Mouse (Mus musculus) hindbrain, postnatal 0 days (tissue): ENCODE measurements at regions not wholly inside any gene's neighbourhood (a gene's known extent, or its start where the extent isn't known, plus 50 kb on each side); places are given as distances from the start of the nearest gene placed in this dataset.
A peak's percentile ranks its signal among the peaks of the same experiment; 100 is the strongest.

ENCODE experiments used
- ATAC-seq: fragments of 200-750 bp; cut with Nextera tagmentation; 2 replicates; pipeline ENCODE4 v1.8.0; 2017; ENCODE audit warnings: mild to moderate bottlenecking, moderate TSS enrichment, moderate library complexity
- DNase-seq: peaks from one replicate; pipeline ENCODE4 v3.0.0-alpha.2; 2015; ENCODE audit warnings: low spot score
- H3K27ac ChIP-seq: fragments of 300-500 bp; sonication (generic); 2 replicates; pipeline ENCODE4 v1.5.1; 2014; ENCODE audit warnings: mild to moderate bottlenecking
- H3K27me3 ChIP-seq: fragments of 300-500 bp; sonication (generic); 2 replicates; pipeline ENCODE4 v1.6.1; 2014; ENCODE audit warnings: low read length, mixed read lengths; ENCODE audit not compliant: insufficient read depth
- H3K36me3 ChIP-seq: fragments of 300-500 bp; sonication (generic); 2 replicates; pipeline ENCODE4 v1.6.1; 2014; ENCODE audit warnings: low read length, mixed read lengths; ENCODE audit not compliant: insufficient read depth
- H3K4me1 ChIP-seq: fragments of 300-500 bp; sonication (generic); 2 replicates; pipeline ENCODE4 v1.6.1; 2014; ENCODE audit warnings: antibody characterized with exemption, low read length, mixed read lengths; ENCODE audit not compliant: insufficient read depth
- H3K4me2 ChIP-seq: fragments of 300-500 bp; sonication (generic); 2 replicates; pipeline ENCODE4 v1.6.1; 2014; ENCODE audit warnings: low read depth, mild to moderate bottlenecking, low read length, moderate library complexity, mixed read lengths
- H3K4me3 ChIP-seq: fragments of 300-500 bp; sonication (generic); 2 replicates; pipeline ENCODE4 v1.5.1; 2014; ENCODE audit warnings: low read length
- H3K9ac ChIP-seq: fragments of 300-500 bp; sonication (generic); replicated peaks from 2 replicates; pipeline ENCODE4 v1.6.1; 2014; ENCODE audit warnings: mild to moderate bottlenecking, low read length, moderate library complexity, mixed read lengths
- H3K9me3 ChIP-seq: fragments of 300-500 bp; sonication (generic); 2 replicates; pipeline ENCODE4 v1.6.1; 2016; ENCODE audit warnings: low read length, mixed read lengths
- CTCF ChIP-seq: IDR thresholded peaks from 2 replicates; pipeline ENCODE4 v1.5.1; 2016; ENCODE audit warnings: antibody characterized with exemption, control low read depth, low read depth
- WGBS: fragments of 180-500 bp; shearing (Covaris S2); extraction: QIAGEN DNeasy Blood & Tissue Kit; methylation state at CpG from one replicate; pipeline ENCODE4 v1.1.7; 2014; 5-methylcytosine and 5-hydroxymethylcytosine counted together

DNA sequence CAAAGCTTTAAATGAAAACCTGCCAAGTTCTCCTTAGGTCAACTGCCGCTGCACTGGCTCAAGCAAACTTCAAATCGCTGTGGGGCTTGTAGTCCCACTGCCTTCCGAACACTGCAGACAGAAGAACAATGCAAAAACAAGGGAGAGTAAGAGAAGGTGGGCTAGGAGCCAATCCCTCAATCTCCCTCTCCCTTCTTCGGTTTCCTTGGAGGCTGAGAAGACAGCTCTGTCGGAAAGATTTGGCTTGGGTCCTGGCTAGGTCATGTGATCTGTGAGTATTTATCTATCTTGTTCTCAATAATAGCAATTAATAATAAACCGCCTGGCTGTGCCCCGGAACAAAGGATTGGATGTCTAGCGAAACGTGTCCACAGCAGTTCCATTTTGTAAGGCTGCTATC lies 147.6 kb downstream of the Gas1 start:
- 41% methylated on average over 9 of the region's 9 CpGs for WGBS
- no peaks in the 10 kb centered on the region for H3K27me3 ChIP-seq
- no peaks in the 10 kb centered on the region for H3K36me3 ChIP-seq
- no peak overlapping the region for H3K27ac ChIP-seq
- H3K4me2 ChIP-seq: peak overlapping the region; percentile 25; the same call in 1 of the 2 replicates
- H3K4me1 ChIP-seq: 0 out of 2 replicates have a peak, but pooled peaks cover 3% of the 10 kb centered on the region
- no peak for ATAC-seq
- peak; percentile 58 for DNase-seq
- H3K9ac ChIP-seq: no peak overlapping the region
- no peak for TF ChIP-seq CTCF
- no peaks in the 10 kb centered on the region for H3K9me3 ChIP-seq
- no peak overlapping the region for H3K4me3 ChIP-seq

- Histone ChIP-seq H3K9me3 (no peaks in the 10 kb centered on the region), H3K9ac (no peak overlapping the region), H3K4me2 (no peak overlapping the region), H3K4me3 (no peak overlapping the region), H3K27ac (no peak overlapping the region), H3K4me1 (0 out of 2 replicates have a peak, but pooled peaks cover 8% of the 10 kb centered on the region), H3K27me3 (no peaks in the 10 kb centered on the region), H3K36me3 (no peaks in the 10 kb centered on the region)
- DNase-seq: no peak
- TF ChIP-seq CTCF: no peak
- no peak for ATAC-seq
- 19% methylated on average over 4 of the region's 5 CpGs for WGBS
Observed at GRCm38 (mm10) chr13:60020175-60020487, 157.0 kb downstream of the Gas1 start.

GRCm38 (mm10) chr13:60019291-60020174 lies 157.6 kb downstream of the Gas1 start:
- DNase-seq: no peak
- H3K27ac ChIP-seq: no peak overlapping the region

GRCm38 (mm10) chr13:60015854-60016366 lies 161.3 kb downstream of the Gas1 start:
- Histone ChIP-seq H3K27ac (no peak overlapping the region), H3K4me2 (no peak overlapping the region), H3K4me1 (0 out of 2 replicates have a peak, but pooled peaks cover 8% of the 10 kb centered on the region), H3K4me3 (no peak overlapping the region), H3K9me3 (no peaks in the 10 kb centered on the region), H3K36me3 (no peaks in the 10 kb centered on the region), H3K27me3 (no peaks in the 10 kb centered on the region), H3K9ac (no peak overlapping the region)
- no peak for ATAC-seq
- no peak for TF ChIP-seq CTCF
- no peak for DNase-seq
- WGBS: 61% methylated on average over 8 of the region's 8 CpGs

More at GRCm38 (mm10) chr13:60019291-60020174, 157.6 kb downstream of the Gas1 start:
- 27% methylated on average over 13 of the region's 13 CpGs for WGBS
- Histone ChIP-seq H3K9ac (no peak overlapping the region), H3K4me2 (no peak overlapping the region), H3K36me3 (no peaks in the 10 kb centered on the region), H3K4me3 (no peak overlapping the region), H3K4me1 (0 out of 2 replicates have a peak, but pooled peaks cover 8% of the 10 kb centered on the region), H3K9me3 (no peaks in the 10 kb centered on the region), H3K27me3 (no peaks in the 10 kb centered on the region)
- no peak for ATAC-seq
- no peak for TF ChIP-seq CTCF

GRCm38 (mm10) chr13:60012046-60012813 lies 164.9 kb downstream of the Gas1 start:
- ATAC-seq (peak; percentile 59; the same call in 1 of the 2 replicates), DNase-seq (peak; percentile 49)
- H3K9me3 ChIP-seq: no peaks in the 10 kb centered on the region
- no peak for TF ChIP-seq CTCF
- H3K27me3 ChIP-seq: no peaks in the 10 kb centered on the region
- 0 out of 2 replicates have a peak, but pooled peaks cover 4% of the 10 kb centered on the region for H3K4me1 ChIP-seq
- 66% methylated on average over 16 of the region's 16 CpGs for WGBS
- H3K9ac ChIP-seq: no peak overlapping the region
- H3K36me3 ChIP-seq: no peaks in the 10 kb centered on the region
- H3K4me3 ChIP-seq: no peak overlapping the region
- H3K4me2 ChIP-seq: no peak overlapping the region
- no peak overlapping the region for H3K27ac ChIP-seq

GRCm38 (mm10) chr13:60011092-60011491 lies 166.1 kb downstream of the Gas1 start:
- ATAC-seq (no peak), DNase-seq (no peak)
- no peaks in the 10 kb centered on the region for H3K27me3 ChIP-seq
- H3K36me3 ChIP-seq: no peaks in the 10 kb centered on the region
- WGBS: 87% methylated on average over 2 of the region's 2 CpGs
- H3K4me2 ChIP-seq: no peak overlapping the region
- H3K9me3 ChIP-seq: no peaks in the 10 kb centered on the region
- 0 out of 2 replicates have a peak, but pooled peaks cover 4% of the 10 kb centered on the region for H3K4me1 ChIP-seq
- TF ChIP-seq CTCF: no peak
- no peak overlapping the region for H3K9ac ChIP-seq
- no peak overlapping the region for H3K27ac ChIP-seq
- no peak overlapping the region for H3K4me3 ChIP-seq
